Mouse (Mus musculus): ENCODE data around the gene Atg2b. TPM values are rescaled to one million over a fixed set of nuclear protein-coding genes. Genes with fewer than 3 reads are reported as not detected.

The Atg2b gene
- polyA plus RNA-seq, 1 experiment from 2014 or later: 13.0 TPM

GRCm38 (mm10) chr12:105606881-105607280 lies 78.1 kb downstream of the Atg2b start:
- Histone ChIP-seq H3K4me2 (replicated peaks) (no peak overlapping the region), H3K36me3 (no peaks in the 10 kb centered on the region), H3K4me3 (replicated peaks) (no peak overlapping the region), H3K27me3 (replicated peaks) (no peaks in the 10 kb centered on the region), H3K4me1 (replicated peaks) (peaks cover 8% of the 10 kb centered on the region; the same call in 1 of the 2 replicates), H3K9me3 (no peaks in the 10 kb centered on the region), H3K9ac (no peak overlapping the region), H3K27ac (no peak overlapping the region)
- WGBS: 69% methylated on average over 4 of the region's 4 CpGs
- ATAC-seq: no peak

- Histone ChIP-seq H3K4me2 (replicated peaks) (no peak overlapping the region), H3K27me3 (replicated peaks) (no peaks in the 10 kb centered on the region), H3K36me3 (no peaks in the 10 kb centered on the region), H3K4me1 (replicated peaks) (no peaks in the 10 kb centered on the region), H3K27ac (no peak overlapping the region), H3K4me3 (replicated peaks) (no peak overlapping the region), H3K9ac (no peak overlapping the region), H3K9me3 (no peaks in the 10 kb centered on the region)
- no peak for ATAC-seq
- WGBS: 37% methylated on average over 8 of the region's 8 CpGs
Observed at GRCm38 (mm10) chr12:105605212-105605611, 79.8 kb downstream of the Atg2b start.

- 71% methylated on average over 11 of the region's 11 CpGs for WGBS
- ATAC-seq: no peak
Observed at GRCm38 (mm10) chr12:105603904-105604303, 81.1 kb downstream of the Atg2b start.

GRCm38 (mm10) chr12:105602581-105603210 lies 82.3 kb downstream of the Atg2b start, which contains the start of gene Bdkrb1:
Bdkrb1 (plus strand) TSS chr12:105603085.
- Histone ChIP-seq H3K27ac (no peak within 1 kb of the TSS), H3K4me3 (replicated peaks) (no peak within 1 kb of the TSS), H3K4me1 (replicated peaks) (peaks cover 4% of the 10 kb centered on the region; the same call in 1 of the 2 replicates), H3K27me3 (replicated peaks) (no peaks in the 10 kb centered on the region), H3K9me3 (no peaks in the 10 kb centered on the region), H3K36me3 (no peaks in the 10 kb centered on the region), H3K4me2 (replicated peaks) (no peak within 1 kb of the TSS), H3K9ac (no peak within 1 kb of the TSS)
- ATAC-seq: no peak
- 89% methylated on average over 11 of the region's 11 CpGs for WGBS

More at GRCm38 (mm10) chr12:105603904-105604303, 81.1 kb downstream of the Atg2b start:
- H3K27me3 ChIP-seq (replicated peaks): no peaks in the 10 kb centered on the region
- no peak overlapping the region for H3K4me2 ChIP-seq (replicated peaks)
- no peaks in the 10 kb centered on the region for H3K9me3 ChIP-seq
- H3K36me3 ChIP-seq: no peaks in the 10 kb centered on the region
- no peak overlapping the region for H3K4me3 ChIP-seq (replicated peaks)
- H3K9ac ChIP-seq: no peak overlapping the region
- H3K4me1 ChIP-seq (replicated peaks): no peaks in the 10 kb centered on the region
- no peak overlapping the region for H3K27ac ChIP-seq

- no peak overlapping the region for H3K4me2 ChIP-seq (replicated peaks)
- H3K27ac ChIP-seq: no peak overlapping the region
- H3K9ac ChIP-seq: no peak overlapping the region
- peaks cover 4% of the 10 kb centered on the region; the same call in 1 of the 2 replicates for H3K4me1 ChIP-seq (replicated peaks)
- no peaks in the 10 kb centered on the region for H3K27me3 ChIP-seq (replicated peaks)
- no peaks in the 10 kb centered on the region for H3K36me3 ChIP-seq
- no peak for ATAC-seq
- 62% methylated on average over 6 of the region's 6 CpGs for WGBS
- H3K4me3 ChIP-seq (replicated peaks): no peak overlapping the region
- H3K9me3 ChIP-seq: no peaks in the 10 kb centered on the region
Observed at GRCm38 (mm10) chr12:105601586-105601985, 83.4 kb downstream of the Atg2b start.

- WGBS: 54% methylated on average over 5 of the region's 5 CpGs
- no peak overlapping the region for H3K9ac ChIP-seq
- no peak overlapping the region for H3K4me3 ChIP-seq (replicated peaks)
- no peak for ATAC-seq
- no peaks in the 10 kb centered on the region for H3K27me3 ChIP-seq (replicated peaks)
- H3K27ac ChIP-seq: no peak overlapping the region
- H3K9me3 ChIP-seq: no peaks in the 10 kb centered on the region
- no peak overlapping the region for H3K4me2 ChIP-seq (replicated peaks)
- no peaks in the 10 kb centered on the region for H3K36me3 ChIP-seq
- peaks cover 6% of the 10 kb centered on the region; the same call in 1 of the 2 replicates for H3K4me1 ChIP-seq (replicated peaks)
Observed at GRCm38 (mm10) chr12:105599098-105599497, 85.9 kb downstream of the Atg2b start.

GRCm38 (mm10) chr12:105598503-105598902 lies 86.5 kb downstream of the Atg2b start:
- no peaks in the 10 kb centered on the region for H3K27me3 ChIP-seq (replicated peaks)
- no peaks in the 10 kb centered on the region for H3K36me3 ChIP-seq
- WGBS: 77% methylated on average over 10 of the region's 10 CpGs
- H3K4me1 ChIP-seq (replicated peaks): peaks cover 6% of the 10 kb centered on the region; the same call in 1 of the 2 replicates
- no peaks in the 10 kb centered on the region for H3K9me3 ChIP-seq
- H3K4me2 ChIP-seq (replicated peaks): no peak overlapping the region
- H3K4me3 ChIP-seq (replicated peaks): no peak overlapping the region
- H3K27ac ChIP-seq: no peak overlapping the region
- ATAC-seq: no peak
- H3K9ac ChIP-seq: no peak overlapping the region

- no peak for ATAC-seq
- Histone ChIP-seq H3K9ac (no peak overlapping the region), H3K4me1 (replicated peaks) (peaks cover 6% of the 10 kb centered on the region; the same call in 1 of the 2 replicates), H3K27me3 (replicated peaks) (no peaks in the 10 kb centered on the region), H3K36me3 (no peaks in the 10 kb centered on the region), H3K27ac (no peak overlapping the region), H3K4me2 (replicated peaks) (no peak overlapping the region), H3K9me3 (no peaks in the 10 kb centered on the region), H3K4me3 (replicated peaks) (no peak overlapping the region)
- 84% methylated on average over 8 of the region's 8 CpGs for WGBS
Observed at GRCm38 (mm10) chr12:105597135-105597534, 87.9 kb downstream of the Atg2b start.

- ATAC-seq: no peak
- Histone ChIP-seq H3K9me3 (no peaks in the 10 kb centered on the region), H3K36me3 (no peaks in the 10 kb centered on the region), H3K4me2 (replicated peaks) (no peak overlapping the region), H3K4me1 (replicated peaks) (peaks cover 6% of the 10 kb centered on the region; the same call in 1 of the 2 replicates), H3K27ac (no peak overlapping the region), H3K27me3 (replicated peaks) (no peaks in the 10 kb centered on the region), H3K9ac (no peak overlapping the region), H3K4me3 (replicated peaks) (no peak overlapping the region)
- 60% methylated on average over 4 of the region's 4 CpGs for WGBS
Observed at GRCm38 (mm10) chr12:105593471-105593870, 91.5 kb downstream of the Atg2b start.

- 96% methylated on average over 23 of the region's 23 CpGs for WGBS
- Histone ChIP-seq H3K4me2 (replicated peaks) (no peak overlapping the region), H3K4me1 (replicated peaks) (0 out of 2 replicates have a peak, but pooled peaks cover 3% of the 10 kb centered on the region), H3K27ac (no peak overlapping the region), H3K36me3 (no peaks in the 10 kb centered on the region), H3K9me3 (no peaks in the 10 kb centered on the region), H3K27me3 (replicated peaks) (no peaks in the 10 kb centered on the region), H3K4me3 (replicated peaks) (no peak overlapping the region), H3K9ac (no peak overlapping the region)
- ATAC-seq: no peak
Observed at GRCm38 (mm10) chr12:105592361-105592761, 92.7 kb downstream of the Atg2b start.

GRCm38 (mm10) chr12:105590786-105591185 lies 94.2 kb downstream of the Atg2b start:
- no peaks in the 10 kb centered on the region for H3K9me3 ChIP-seq
- no peaks in the 10 kb centered on the region for H3K36me3 ChIP-seq
- no peak overlapping the region for H3K4me3 ChIP-seq (replicated peaks)
- H3K9ac ChIP-seq: no peak overlapping the region
- H3K27ac ChIP-seq: no peak overlapping the region
- H3K27me3 ChIP-seq (replicated peaks): no peaks in the 10 kb centered on the region
- H3K4me2 ChIP-seq (replicated peaks): no peak overlapping the region
- WGBS: 69% methylated on average over 7 of the region's 7 CpGs
- 0 out of 2 replicates have a peak, but pooled peaks cover 3% of the 10 kb centered on the region for H3K4me1 ChIP-seq (replicated peaks)
- no peak for ATAC-seq

- 83% methylated on average over 8 of the region's 8 CpGs for WGBS
- Histone ChIP-seq H3K9me3 (no peaks in the 10 kb centered on the region), H3K4me3 (replicated peaks) (no peak overlapping the region), H3K27ac (no peak overlapping the region), H3K4me2 (replicated peaks) (no peak overlapping the region), H3K4me1 (replicated peaks) (peaks cover 15% of the 10 kb centered on the region), H3K36me3 (no peaks in the 10 kb centered on the region), H3K27me3 (replicated peaks) (no peaks in the 10 kb centered on the region), H3K9ac (no peak overlapping the region)
- no peak for ATAC-seq
Observed at GRCm38 (mm10) chr12:105587526-105587925, 97.5 kb downstream of the Atg2b start.

GRCm38 (mm10) chr12:105584851-105585250 lies 100.2 kb downstream of the Atg2b start:
- no peaks in the 10 kb centered on the region for H3K9me3 ChIP-seq
- H3K27me3 ChIP-seq (replicated peaks): no peaks in the 10 kb centered on the region
- no peak overlapping the region for H3K4me3 ChIP-seq (replicated peaks)
- no peaks in the 10 kb centered on the region for H3K36me3 ChIP-seq
- H3K27ac ChIP-seq: no peak overlapping the region
- H3K4me2 ChIP-seq (replicated peaks): no peak overlapping the region
- 22% methylated on average over 12 of the region's 12 CpGs for WGBS
- no peak overlapping the region for H3K9ac ChIP-seq
- H3K4me1 ChIP-seq (replicated peaks): peaks cover 15% of the 10 kb centered on the region
- ATAC-seq: peak; percentile 55
